Mouse (Mus musculus) liver, embryonic 14.5 days (tissue): ENCODE data around the gene Fam189b. TPM values are rescaled to one million over a fixed set of nuclear protein-coding genes. Genes with fewer than 3 reads are reported as not detected.
A peak's percentile ranks its signal among the peaks of the same experiment; 100 is the strongest.
"Not testable (repeated sequence)": the region's sequence is repeated elsewhere in the genome, so short reads cannot be mapped to it uniquely, and the experiment has no call there.

ENCODE experiments used
- ATAC-seq: fragments of 200-750 bp; cut with Nextera tagmentation; 2 replicates; pipeline ENCODE4 v1.8.0; 2017; ENCODE audit warnings: moderate number of reproducible peaks, mild to moderate bottlenecking, moderate library complexity; ENCODE audit not compliant: insufficient read depth
- DNase-seq, 3 experiments: peaks; one replicate each; pipeline ENCODE4 v3.0.0-alpha.2; 2012 to 2013; ENCODE audit warnings: low read depth in 3 of 3, low spot score in 3 of 3
- H3K27ac ChIP-seq: fragments of 300-500 bp; sonication (generic); 2 replicates; pipeline ENCODE4 v1.5.1; 2014; ENCODE audit warnings: moderate library complexity, mild to moderate bottlenecking, control low read depth, inconsistent platforms
- H3K27me3 ChIP-seq: fragments of 300-500 bp; sonication (generic); 2 replicates; pipeline ENCODE4 v1.6.1; 2014; ENCODE audit warnings: mild to moderate bottlenecking, low read length, moderate library complexity; ENCODE audit not compliant: control insufficient read depth, insufficient read depth
- H3K36me3 ChIP-seq: fragments of 300-500 bp; sonication (generic); replicated peaks from 2 replicates; pipeline ENCODE4 v1.6.1; 2014; ENCODE audit warnings: low read depth; ENCODE audit not compliant: control insufficient read depth, insufficient read depth
- H3K4me1 ChIP-seq, 2 experiments: fragments of 200-500 bp in 1 of 2; fragments of 300-500 bp in 1 of 2; sonication (generic) in 1 of 2; replicated peaks; 2 replicates each; pipeline ENCODE4 v1.6.1; 2012 to 2014; ENCODE audit warnings: antibody characterized with exemption in 1 of 2, inconsistent platforms in 1 of 2, low read length in 1 of 2; ENCODE audit not compliant: control insufficient read depth in 2 of 2, insufficient read depth in 2 of 2
- H3K4me2 ChIP-seq: fragments of 300-500 bp; sonication (generic); 2 replicates; pipeline ENCODE4 v1.6.1; 2014; ENCODE audit warnings: low read depth, mild to moderate bottlenecking, control low read depth, moderate library complexity
- H3K4me3 ChIP-seq, 2 experiments: fragments of 200-500 bp in 1 of 2; fragments of 300-500 bp in 1 of 2; sonication (generic) in 1 of 2; 2 replicates each; pipeline ENCODE4 v1.5.1; 2012 to 2014; ENCODE audit warnings: low read depth in 2 of 2, low read length in 2 of 2, mild to moderate bottlenecking in 2 of 2, control low read depth in 1 of 2, inconsistent platforms in 1 of 2, moderate library complexity in 1 of 2; ENCODE audit not compliant: insufficient read depth in 1 of 2
- H3K9ac ChIP-seq: fragments of 300-500 bp; sonication (generic); replicated peaks from 2 replicates; pipeline ENCODE4 v1.6.1; 2014; ENCODE audit warnings: mild to moderate bottlenecking, control low read depth, moderate library complexity
- H3K9me3 ChIP-seq: fragments of 300-500 bp; sonication (generic); 2 replicates; pipeline ENCODE4 v1.6.1; 2016; ENCODE audit warnings: low read length, mixed read lengths; ENCODE audit not compliant: control insufficient read depth
- CTCF ChIP-seq: IDR thresholded peaks from 2 replicates; pipeline ENCODE4 v1.5.1; 2016; ENCODE audit warnings: antibody characterized with exemption, low read depth, control low read depth
- EP300 ChIP-seq: IDR thresholded peaks from 2 replicates; pipeline ENCODE4 v1.6.1; 2016; ENCODE audit warnings: antibody characterized with exemption, low read depth
- WGBS: fragments of 180-500 bp; shearing (Covaris S2); extraction: QIAGEN DNeasy Blood & Tissue Kit; methylation state at CpG from one replicate; pipeline ENCODE4 v1.1.7; 2014; ENCODE audit not compliant: insufficient replicate concordance; 5-methylcytosine and 5-hydroxymethylcytosine counted together
- polyA plus RNA-seq, 2 experiments: library from polyadenylated mRNA; depleted of rRNA in 1 of 2; stranded (reverse) in 1 of 2; unstranded in 1 of 2; fragments of >200 nt; fragmentation: Nextera tagmentation in 1 of 2; extraction: Ambion mirVana in 1 of 2; gene quantifications; 2 replicates each; pipeline versions ENCODE4 v1.2.1 to v1.2.3; 2012 to 2014

Gene Fam189b
- polyA plus RNA-seq, 2 experiments = 1.7 to 3.6 TPM

DNA sequence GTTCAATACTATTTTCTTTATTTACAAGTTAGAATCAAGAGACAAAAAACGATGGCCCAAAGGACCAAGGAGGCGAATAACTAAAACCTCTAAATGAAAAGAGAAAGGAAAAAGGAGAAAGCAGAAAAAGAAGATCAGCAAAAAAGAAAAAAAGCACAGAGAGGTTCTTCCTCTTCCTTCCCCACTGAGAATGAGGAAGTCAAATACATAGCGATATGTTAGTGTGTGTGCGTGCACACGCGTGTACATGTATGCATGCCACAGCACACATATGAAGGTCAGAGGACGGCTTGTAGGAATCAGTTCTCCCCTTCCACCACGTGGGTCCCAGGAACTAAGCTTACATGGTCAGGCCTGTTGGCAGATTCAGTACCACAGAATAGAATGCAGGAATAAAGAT is 26.0 kb upstream of the Fam189b start:
- Histone ChIP-seq H3K9ac (no peak overlapping the region), H3K27ac (no peak overlapping the region), H3K4me2 (no peak overlapping the region), H3K4me3 (no peak overlapping the region), H3K9me3 (no peaks in the 10 kb centered on the region), H3K27me3 (peaks cover 9% of the 10 kb centered on the region), H3K4me1 (peaks cover 8 to 16% of the 10 kb centered on the region in 2 experiments), H3K36me3 (no peaks in the 10 kb centered on the region)
- no peak for DNase-seq
- 57% methylated on average over 8 of the region's 8 CpGs for WGBS
- ATAC-seq = no peak
- no peak for TF ChIP-seq CTCF
- no peak for TF ChIP-seq EP300

DNA sequence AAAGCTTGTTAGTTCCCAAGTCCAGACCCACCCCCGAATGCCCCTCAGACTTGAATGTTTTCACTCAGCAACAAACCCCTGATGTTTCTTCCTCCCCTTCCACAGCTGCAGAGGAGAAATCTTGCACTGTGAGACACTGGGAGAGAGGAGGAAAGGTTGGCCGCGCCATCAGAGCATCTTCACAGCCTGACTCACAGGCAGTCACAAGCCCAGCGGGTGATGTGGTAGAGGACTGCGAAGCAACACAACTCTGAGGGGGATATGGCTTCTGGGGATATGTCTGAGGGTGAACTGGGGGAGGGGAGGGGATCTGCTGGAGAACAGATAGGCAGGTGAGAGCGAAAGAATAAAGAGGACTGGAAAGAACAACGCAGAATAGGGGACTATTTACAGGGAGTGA is 24.3 kb upstream of the Fam189b start:
- no peak overlapping the region for H3K4me2 ChIP-seq

DNA sequence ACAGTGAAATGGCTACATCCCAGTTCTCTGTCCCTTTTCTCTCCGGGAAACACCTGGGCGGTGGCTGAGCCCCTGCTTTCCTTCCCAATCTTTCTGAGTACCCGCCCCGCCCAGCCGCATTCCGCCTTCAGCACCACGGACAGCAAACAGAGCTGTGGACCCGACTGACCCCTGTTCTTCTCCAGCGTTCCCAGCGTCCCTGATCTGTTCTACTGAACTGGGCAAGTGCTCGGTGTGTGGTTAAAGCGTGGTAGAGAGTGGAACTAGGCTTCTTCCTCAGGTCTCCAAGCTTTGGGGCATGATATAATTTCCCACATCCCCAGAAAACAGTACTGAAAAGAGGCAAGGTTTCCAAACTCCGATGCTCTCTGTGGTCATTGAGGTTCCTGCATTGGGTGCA is 23.7 kb upstream of the Fam189b start:
- Histone ChIP-seq H3K9ac (no peak overlapping the region), H3K4me3 (peak overlapping the region; percentile 51 to 60; a peak in 3 of 4 replicates), H3K4me2 (peak overlapping the region; percentile 88), H3K4me1 (peaks cover 9 to 15% of the 10 kb centered on the region in 2 experiments; a peak in 3 of 4 replicates), H3K9me3 (no peaks in the 10 kb centered on the region), H3K27ac (no peak overlapping the region), H3K27me3 (peaks cover 9% of the 10 kb centered on the region), H3K36me3 (no peaks in the 10 kb centered on the region)
- TF ChIP-seq CTCF (no peak), EP300 (no peak)
- 0% methylated on average over 13 of the region's 13 CpGs for WGBS
- no peak for DNase-seq
- no peak for ATAC-seq

More for the DNA sequence above, 24.3 kb upstream of the Fam189b start:
- no peak overlapping the region for H3K4me3 ChIP-seq
- peaks cover 9% of the 10 kb centered on the region for H3K27me3 ChIP-seq
- H3K9ac ChIP-seq = no peak overlapping the region
- no peak for DNase-seq
- H3K9me3 ChIP-seq = no peaks in the 10 kb centered on the region
- 21% methylated on average over 7 of the region's 7 CpGs for WGBS
- peaks cover 3 to 10% of the 10 kb centered on the region in 2 experiments; a peak in 3 of 4 replicates for H3K4me1 ChIP-seq
- TF ChIP-seq CTCF = no peak
- TF ChIP-seq EP300 = no peak
- H3K27ac ChIP-seq = no peak overlapping the region
- ATAC-seq = no peak
- H3K36me3 ChIP-seq = no peaks in the 10 kb centered on the region

DNA sequence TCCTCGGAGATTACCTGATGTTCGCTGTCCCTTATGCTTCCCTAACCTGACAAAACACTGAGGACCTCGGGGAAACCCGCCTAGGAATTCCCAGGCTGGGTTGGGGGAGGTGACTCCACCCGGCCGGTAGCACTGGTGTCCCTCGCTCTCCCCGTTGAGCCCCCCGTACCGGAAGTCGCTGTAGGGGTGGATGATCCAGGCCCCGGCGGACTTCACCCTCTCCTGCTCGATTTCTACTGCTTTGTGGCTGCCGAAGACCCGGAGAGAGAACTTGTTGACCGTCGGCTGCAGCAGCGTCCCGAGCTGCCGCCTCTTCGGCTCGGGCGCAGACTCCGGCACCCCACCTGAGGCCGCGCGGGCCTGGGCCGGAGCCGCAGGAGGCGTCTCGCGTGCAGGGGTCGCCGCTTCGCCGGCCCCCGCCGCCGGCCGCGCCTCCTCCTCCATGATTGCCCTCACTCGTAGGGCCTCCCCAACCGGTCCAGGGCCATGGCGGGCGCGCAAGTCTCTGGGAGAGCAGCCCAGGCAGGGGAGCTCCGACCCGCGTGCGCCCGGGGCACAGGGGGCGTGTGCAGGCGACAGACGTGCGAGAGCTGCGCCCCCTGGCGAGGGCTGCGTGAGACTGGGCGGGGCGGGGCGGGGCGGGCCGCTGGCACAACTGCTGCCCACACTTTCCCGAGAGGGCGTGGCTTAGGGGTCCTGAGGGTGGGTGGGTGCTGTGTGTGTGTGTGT is 23.2 kb upstream of the Fam189b start, which contains the start of gene Hcn3:
Gene Hcn3, minus strand, starts transcription at position 581 of the 729 bp plus-strand sequence.
- TF ChIP-seq EP300 (no peak), CTCF (peak; percentile 68)
- H3K27me3 ChIP-seq = peaks cover 9% of the 10 kb centered on the region
- H3K9me3 ChIP-seq = no peaks in the 10 kb centered on the region
- H3K4me3 ChIP-seq = peak within 1 kb of the TSS; percentile 51 to 60
- peak; percentile 21; the same call in 1 of the 2 replicates for ATAC-seq
- peak; percentile 59 to 61 (median 60) for DNase-seq
- peak within 1 kb of the TSS; percentile 88 for H3K4me2 ChIP-seq
- H3K4me1 ChIP-seq = peaks cover 10 to 16% of the 10 kb centered on the region in 2 experiments; a peak in 3 of 4 replicates
- no peak within 1 kb of the TSS for H3K27ac ChIP-seq
- H3K36me3 ChIP-seq = no peaks in the 10 kb centered on the region
- under 1% methylated on average over 62 of the region's 66 CpGs for WGBS
- peak within 1 kb of the TSS; percentile 4; the same call in 1 of the 2 replicates for H3K9ac ChIP-seq

DNA sequence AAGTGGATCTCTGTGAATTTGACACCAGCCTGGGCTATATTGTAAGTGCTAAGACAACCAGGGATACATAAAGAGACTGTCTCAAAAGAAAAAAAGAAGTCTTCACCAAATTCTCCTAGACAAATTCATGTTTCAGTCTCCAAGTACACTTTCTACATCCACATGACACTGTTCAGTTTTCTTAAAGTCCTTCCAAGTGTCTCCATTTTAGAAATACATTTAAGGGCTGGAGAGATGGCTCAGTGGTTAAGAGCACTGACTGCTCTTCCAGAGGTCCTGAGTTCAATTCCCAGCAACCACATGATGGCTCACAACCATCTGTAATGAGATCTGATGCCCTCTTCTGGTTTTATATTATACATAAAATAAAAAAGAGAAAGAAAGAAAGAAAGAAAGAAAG is 21.7 kb upstream of the Fam189b start:
- not testable (repeated sequence) for H3K4me3 ChIP-seq, H3K9ac ChIP-seq, H3K36me3 ChIP-seq, DNase-seq, H3K27me3 ChIP-seq, H3K4me2 ChIP-seq, H3K27ac ChIP-seq, ATAC-seq, H3K9me3 ChIP-seq
- H3K4me1 ChIP-seq = peaks cover 16 to 25% of the 10 kb centered on the region in 2 experiments
